Mouse (Mus musculus): ENCODE measurements around the gene Rnf123. TPM values are rescaled to one million over a fixed set of nuclear protein-coding genes. Genes with fewer than 3 reads are reported as not detected.

Gene Rnf123
- polyA plus RNA-seq, 1 experiment, result 88.0 TPM

DNA sequence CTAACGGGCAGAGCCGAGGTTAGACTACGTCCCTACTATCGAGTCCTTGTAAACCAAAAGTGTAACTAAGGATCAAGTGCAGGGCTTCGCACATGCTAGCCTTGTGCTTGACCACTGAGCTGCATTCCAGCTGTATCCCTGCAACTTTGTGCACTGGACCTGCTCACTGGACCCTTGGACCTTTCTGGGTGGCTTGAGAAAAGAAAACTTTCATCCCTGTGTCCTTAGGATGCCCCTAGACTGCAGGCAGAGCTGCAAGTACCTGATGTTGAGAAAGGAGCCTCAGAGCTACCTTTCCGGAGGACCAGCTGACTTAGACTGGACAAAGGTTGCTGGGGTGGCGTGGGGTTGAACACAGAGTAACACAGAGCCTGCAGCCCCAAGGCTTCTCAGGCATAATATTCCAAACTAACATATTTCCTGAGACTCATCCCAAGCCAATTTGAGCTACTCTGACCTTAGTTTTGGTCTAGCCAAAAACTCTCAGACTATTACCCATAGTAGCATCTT, 7.5 kb upstream of the Rnf123 start:
- no peak for DNase-seq
- Histone ChIP-seq H3K4me1 (ENCODE audit: control insufficient read depth, insufficient read depth, low read length) (peaks cover 4% of the 10 kb centered on the region), H3K4me3 (replicated peaks; ENCODE audit: extremely low read depth, low read depth, low read length) (no peak overlapping the region)
- 95% methylated on average over 7 of the region's 7 CpGs for WGBS
- TF ChIP-seq CTCF (IDR thresholded peaks at IDR 0.05; ENCODE audit: insufficient read depth, low read length) (no peak), POLR2A (IDR thresholded peaks at IDR 0.05; ENCODE audit: borderline replicate concordance, extremely low read depth, low read depth, low read length) (no peak)

- no peak for DNase-seq
These were observed 2.1 kb upstream of the Rnf123 start for GRCm38 (mm10) chr9:108085261-108085660.

DNA sequence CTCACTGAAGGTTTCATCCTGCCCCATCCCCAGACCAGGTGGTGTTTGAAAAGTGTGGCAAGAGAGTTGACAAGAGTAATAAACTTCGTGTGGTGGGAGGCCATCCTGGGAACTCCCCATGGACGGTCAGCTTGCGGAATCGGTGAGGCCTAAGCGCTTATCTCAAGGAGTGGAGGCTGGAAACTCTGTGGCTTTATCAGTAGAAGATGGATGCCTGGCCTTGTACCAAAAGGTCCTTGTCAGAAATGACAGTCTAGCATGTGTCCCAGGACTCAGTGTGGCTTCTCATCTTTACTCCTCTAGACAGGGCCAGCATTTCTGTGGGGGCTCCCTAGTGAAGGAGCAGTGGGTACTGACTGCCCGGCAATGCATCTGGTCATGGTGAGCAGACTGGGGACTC, 415 bp upstream of the Rnf123 start:
- no peak for DNase-seq
- 53% methylated on average over 6 of the region's 6 CpGs for WGBS
- Histone ChIP-seq H3K4me3 (replicated peaks; ENCODE audit: extremely low read depth, low read depth, low read length) (no peak overlapping the region), H3K4me1 (ENCODE audit: control insufficient read depth, insufficient read depth, low read length) (peaks cover 3% of the 10 kb centered on the region; the same call in 1 of the 2 replicates)
- no peak for TF ChIP-seq POLR2A (IDR thresholded peaks at IDR 0.05; ENCODE audit: borderline replicate concordance, extremely low read depth, low read depth, low read length)
- TF ChIP-seq CTCF (IDR thresholded peaks at IDR 0.05; ENCODE audit: insufficient read depth, low read length), result no peak

More at GRCm38 (mm10) chr9:108085261-108085660, 2.1 kb upstream of the Rnf123 start:
- TF ChIP-seq POLR2A (IDR thresholded peaks at IDR 0.05; ENCODE audit: borderline replicate concordance, extremely low read depth, low read depth, low read length) (no peak), CTCF (IDR thresholded peaks at IDR 0.05; ENCODE audit: insufficient read depth, low read length) (no peak)
- 88% methylated on average over 4 of the region's 4 CpGs for WGBS
- no peaks in the 10 kb centered on the region for H3K4me1 ChIP-seq (ENCODE audit: control insufficient read depth, insufficient read depth, low read length)
- no peak overlapping the region for H3K4me3 ChIP-seq (replicated peaks; ENCODE audit: extremely low read depth, low read depth, low read length)

DNA sequence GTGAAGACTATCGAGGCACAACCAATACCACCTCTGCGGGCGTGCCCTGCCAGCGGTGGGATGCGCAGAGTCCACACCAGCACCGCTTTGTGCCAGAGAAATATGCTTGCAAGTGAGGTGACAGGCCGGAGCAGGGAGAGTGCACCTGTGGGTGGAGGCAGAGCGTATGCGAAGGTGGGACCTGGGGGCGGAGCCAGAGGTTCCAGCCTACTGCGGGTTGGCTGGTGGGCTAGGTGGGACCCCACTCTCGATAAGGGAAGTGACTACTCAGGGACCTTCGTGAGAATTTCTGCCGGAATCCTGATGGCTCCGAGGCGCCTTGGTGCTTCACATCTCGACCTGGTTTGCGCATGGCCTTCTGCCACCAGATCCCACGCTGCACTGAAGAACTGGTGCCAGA, 597 bp downstream of the Rnf123 start:
- H3K4me3 ChIP-seq (replicated peaks; ENCODE audit: extremely low read depth, low read depth, low read length), result no peak overlapping the region
- peaks cover 3% of the 10 kb centered on the region; the same call in 1 of the 2 replicates for H3K4me1 ChIP-seq (ENCODE audit: control insufficient read depth, insufficient read depth, low read length)
- no peak for DNase-seq
- WGBS, result 8% methylated on average over 19 of the region's 19 CpGs
- TF ChIP-seq POLR2A (IDR thresholded peaks at IDR 0.05; ENCODE audit: borderline replicate concordance, extremely low read depth, low read depth, low read length) (no peak), CTCF (IDR thresholded peaks at IDR 0.05; ENCODE audit: insufficient read depth, low read length) (no peak)

- Histone ChIP-seq H3K4me3 (replicated peaks; ENCODE audit: extremely low read depth, low read depth, low read length) (peak within 1 kb of the TSS; percentile 79), H3K4me1 (ENCODE audit: control insufficient read depth, insufficient read depth, low read length) (peaks cover 3% of the 10 kb centered on the region; the same call in 1 of the 2 replicates)
- WGBS, result 73% methylated on average over 5 of the region's 5 CpGs
- no peak for DNase-seq
- TF ChIP-seq POLR2A (IDR thresholded peaks at IDR 0.05; ENCODE audit: borderline replicate concordance, extremely low read depth, low read depth, low read length) (no peak), CTCF (IDR thresholded peaks at IDR 0.05; ENCODE audit: insufficient read depth, low read length) (no peak)
These were observed 3.0 kb downstream of the Rnf123 start, which contains the start of gene Mst1 for GRCm38 (mm10) chr9:108080168-108080567. TSS of gene Mst1 (plus strand) at chr9:108080436.

DNA sequence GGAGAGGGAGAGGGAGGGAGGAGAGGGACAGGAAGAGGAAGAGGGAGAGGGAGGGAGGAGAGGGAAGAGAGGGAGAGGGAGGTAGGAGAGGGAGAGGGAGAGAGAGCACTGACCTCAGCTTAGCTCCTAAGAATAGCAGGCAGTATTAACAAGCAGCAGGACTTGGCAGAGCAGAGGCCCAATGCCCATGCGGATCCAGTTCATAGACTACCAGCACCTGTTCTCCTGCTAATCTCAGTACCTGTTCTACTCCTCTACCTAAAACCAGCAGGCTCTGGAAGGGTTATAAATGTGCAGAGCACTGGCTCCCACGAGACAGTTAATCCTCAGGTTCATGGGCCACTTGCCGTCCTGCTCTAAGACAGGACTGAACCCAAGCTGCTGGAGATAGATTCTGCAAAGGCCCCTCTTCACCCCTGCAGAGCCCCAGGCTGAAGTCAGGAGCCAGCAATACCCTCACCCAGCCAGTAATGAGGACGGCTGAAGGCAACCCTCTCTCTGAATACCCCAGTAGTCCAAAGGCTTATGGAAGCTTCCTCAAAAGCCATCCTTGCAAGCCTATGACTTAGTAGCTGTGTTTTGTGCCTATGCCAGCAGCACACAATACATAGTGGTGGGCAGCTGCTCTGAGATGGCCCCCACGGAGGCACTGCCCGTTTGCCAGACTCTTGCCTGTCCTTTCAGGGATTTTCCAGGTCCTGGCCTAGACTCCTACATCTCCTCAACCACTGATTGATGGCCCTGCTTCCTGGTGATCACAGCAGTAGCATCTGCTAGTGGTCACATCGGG, 9.8 kb downstream of the Rnf123 start:
- WGBS, result 73% methylated on average over 7 of the region's 7 CpGs
- DNase-seq, result no peak
- TF ChIP-seq CTCF (IDR thresholded peaks at IDR 0.05; ENCODE audit: insufficient read depth, low read length), result no peak
- TF ChIP-seq POLR2A (IDR thresholded peaks at IDR 0.05; ENCODE audit: borderline replicate concordance, extremely low read depth, low read depth, low read length), result no peak
- Histone ChIP-seq H3K4me1 (ENCODE audit: control insufficient read depth, insufficient read depth, low read length) (no peaks in the 10 kb centered on the region), H3K4me3 (replicated peaks; ENCODE audit: extremely low read depth, low read depth, low read length) (no peak overlapping the region)

GRCm38 (mm10) chr9:108072481-108072924, 10.6 kb downstream of the Rnf123 start:
- no peak overlapping the region for H3K4me3 ChIP-seq (replicated peaks; ENCODE audit: extremely low read depth, low read depth, low read length)
- no peak for DNase-seq
- 59% methylated on average over 9 of the region's 9 CpGs for WGBS
- no peak for TF ChIP-seq POLR2A (IDR thresholded peaks at IDR 0.05; ENCODE audit: borderline replicate concordance, extremely low read depth, low read depth, low read length)
- no peak for TF ChIP-seq CTCF (IDR thresholded peaks at IDR 0.05; ENCODE audit: insufficient read depth, low read length)
- H3K4me1 ChIP-seq (ENCODE audit: control insufficient read depth, insufficient read depth, low read length), result no peaks in the 10 kb centered on the region

- Histone ChIP-seq H3K4me3 (replicated peaks; ENCODE audit: extremely low read depth, low read depth, low read length) (no peak overlapping the region), H3K4me1 (ENCODE audit: control insufficient read depth, insufficient read depth, low read length) (no peaks in the 10 kb centered on the region)
- DNase-seq, result no peak
- WGBS, result 63% methylated on average over 4 of the region's 4 CpGs
- no peak for TF ChIP-seq POLR2A (IDR thresholded peaks at IDR 0.05; ENCODE audit: borderline replicate concordance, extremely low read depth, low read depth, low read length)
- no peak for TF ChIP-seq CTCF (IDR thresholded peaks at IDR 0.05; ENCODE audit: insufficient read depth, low read length)
These were observed 11.3 kb downstream of the Rnf123 start for GRCm38 (mm10) chr9:108071801-108072200.

DNA sequence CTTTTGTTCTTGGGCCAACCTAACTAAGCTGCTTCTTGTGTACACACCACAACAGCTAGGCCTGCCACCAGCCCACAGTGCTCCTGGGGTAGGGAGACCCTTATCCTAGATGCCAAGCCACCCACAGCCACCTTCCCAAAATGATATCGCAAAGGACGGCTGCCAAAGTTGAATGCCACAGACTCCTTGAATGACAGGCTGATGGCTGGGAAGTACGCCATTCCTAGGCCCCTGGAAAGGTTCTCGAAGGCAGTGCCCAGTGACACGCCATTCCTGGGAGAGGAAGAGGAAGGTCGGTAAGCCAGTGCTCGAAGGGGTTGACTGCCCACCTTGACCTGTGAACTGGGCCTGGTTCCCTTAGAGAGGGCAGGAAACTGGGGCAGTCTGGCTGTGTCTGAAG, 13.6 kb downstream of the Rnf123 start:
- H3K4me3 ChIP-seq (replicated peaks; ENCODE audit: extremely low read depth, low read depth, low read length), result no peak overlapping the region
- H3K4me1 ChIP-seq (ENCODE audit: control insufficient read depth, insufficient read depth, low read length), result no peaks in the 10 kb centered on the region
- WGBS, result 81% methylated on average over 7 of the region's 7 CpGs
- no peak for DNase-seq
- no peak for TF ChIP-seq CTCF (IDR thresholded peaks at IDR 0.05; ENCODE audit: insufficient read depth, low read length)
- no peak for TF ChIP-seq POLR2A (IDR thresholded peaks at IDR 0.05; ENCODE audit: borderline replicate concordance, extremely low read depth, low read depth, low read length)

- no peak for DNase-seq
- Histone ChIP-seq H3K4me1 (ENCODE audit: control insufficient read depth, insufficient read depth, low read length) (no peaks in the 10 kb centered on the region), H3K4me3 (replicated peaks; ENCODE audit: extremely low read depth, low read depth, low read length) (no peak overlapping the region)
- TF ChIP-seq CTCF (IDR thresholded peaks at IDR 0.05; ENCODE audit: insufficient read depth, low read length), result no peak
- TF ChIP-seq POLR2A (IDR thresholded peaks at IDR 0.05; ENCODE audit: borderline replicate concordance, extremely low read depth, low read depth, low read length), result no peak
- 91% methylated on average over 9 of the region's 9 CpGs for WGBS
These were observed 14.1 kb downstream of the Rnf123 start for GRCm38 (mm10) chr9:108069007-108069406.
